Mouse (Mus musculus) 416B (cell line): ENCODE measurements around the gene Nodal.
A peak's percentile ranks its signal among the peaks of the same experiment; 100 is the strongest.

Source experiments
- DNase-seq: peaks from one replicate; pipeline ENCODE4 v3.0.0; 2011; ENCODE audit warnings: low read depth

The Nodal gene

GRCm38 (mm10) chr10:61417672-61418071 is at the start of gene Nodal:
Gene Nodal, plus strand, starts transcription at chr10:61417972.
- no peak for DNase-seq

- no peak for DNase-seq
Observed at GRCm38 (mm10) chr10:61369755-61370154, 48.0 kb upstream of the Nodal start.

GRCm38 (mm10) chr10:61370273-61370979 is 47.3 kb upstream of the Nodal start:
- DNase-seq = no peak

- DNase-seq = no peak
Observed at GRCm38 (mm10) chr10:61371884-61372584, 45.7 kb upstream of the Nodal start.

- DNase-seq = no peak
Observed at GRCm38 (mm10) chr10:61372585-61372923, 45.2 kb upstream of the Nodal start.

GRCm38 (mm10) chr10:61374076-61374475 is 43.7 kb upstream of the Nodal start:
- DNase-seq = peak; percentile 56

- peak; percentile 58 for DNase-seq
Observed at GRCm38 (mm10) chr10:61374771-61375481, 42.8 kb upstream of the Nodal start.

GRCm38 (mm10) chr10:61378050-61378449 is 39.7 kb upstream of the Nodal start:
- DNase-seq = no peak

- DNase-seq = no peak
Observed at GRCm38 (mm10) chr10:61378698-61379097, 39.1 kb upstream of the Nodal start.

GRCm38 (mm10) chr10:61379340-61380040 is 38.3 kb upstream of the Nodal start:
- DNase-seq = no peak

GRCm38 (mm10) chr10:61380186-61380585 is 37.6 kb upstream of the Nodal start:
- no peak for DNase-seq

- DNase-seq = peak; percentile 88
Observed at GRCm38 (mm10) chr10:61381823-61382222, 35.9 kb upstream of the Nodal start.

- DNase-seq = no peak
Observed at GRCm38 (mm10) chr10:61382281-61382731, 35.5 kb upstream of the Nodal start.

GRCm38 (mm10) chr10:61383021-61383714 is 34.6 kb upstream of the Nodal start, which contains the start of gene Pald1:
Gene Pald1, minus strand, starts transcription at chr10:61383530.
- DNase-seq = peak; percentile 52

- DNase-seq = no peak
Observed at GRCm38 (mm10) chr10:61383715-61384047, 34.1 kb upstream of the Nodal start.

- DNase-seq = no peak
Observed at GRCm38 (mm10) chr10:61385174-61385573, 32.6 kb upstream of the Nodal start.

- DNase-seq = no peak
Observed at GRCm38 (mm10) chr10:61386284-61386683, 31.5 kb upstream of the Nodal start.

- DNase-seq = no peak
Observed at GRCm38 (mm10) chr10:61389020-61389419, 28.8 kb upstream of the Nodal start.

GRCm38 (mm10) chr10:61390148-61390547 is 27.6 kb upstream of the Nodal start:
- no peak for DNase-seq

- DNase-seq = no peak
Observed at GRCm38 (mm10) chr10:61392584-61392983, 25.2 kb upstream of the Nodal start.

GRCm38 (mm10) chr10:61394476-61395136 is 23.2 kb upstream of the Nodal start:
- DNase-seq = peak; percentile 55
